Mouse (Mus musculus): Measurements from ENCODE around the gene Nr2f2. TPM values are rescaled to one million over a fixed set of nuclear protein-coding genes. Genes with fewer than 3 reads are reported as not detected.

Nr2f2 gene
- polyA plus RNA-seq, 1 experiment from 2014 or later = 37.5 TPM

DNA sequence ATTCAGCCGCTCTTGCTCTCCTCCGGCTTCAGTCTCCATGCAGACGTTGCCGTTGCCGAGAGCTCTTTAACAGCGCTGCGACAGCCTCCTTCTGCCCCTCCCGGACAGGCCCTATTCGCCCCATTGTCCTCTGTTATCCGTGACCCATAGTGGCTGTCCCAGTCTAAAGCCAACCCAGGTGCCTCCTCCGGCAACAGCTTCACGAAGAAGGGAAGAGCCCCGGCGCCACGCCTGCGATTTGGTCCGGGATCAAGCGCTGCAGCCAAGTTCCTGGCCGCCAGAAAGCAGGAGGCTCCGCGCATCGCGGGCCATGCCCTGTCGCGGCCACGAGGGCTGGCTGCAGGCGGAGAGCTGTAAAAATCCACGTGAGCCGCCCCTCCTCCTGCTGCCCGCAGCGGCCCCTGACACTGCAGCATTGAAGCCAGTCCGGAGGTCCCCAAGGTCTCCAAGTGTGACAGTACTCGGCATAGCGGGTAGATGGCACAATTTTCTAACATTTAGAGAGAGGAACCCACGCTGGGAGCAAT, 20.5 kb downstream of the Nr2f2 start:
- CTCF ChIA-PET = interaction anchor here (0.7 to 1.0 kb wide), 2 partner anchors 11 to 83 kb away, joined by 3 read pairs; no protein-coding TSS in a partner anchor
- ATAC-seq (no peak), DNase-seq (ENCODE audit: low read depth, low spot score) (no peak)
- TF ChIP-seq CTCF (IDR thresholded peaks at IDR 0.05) = no peak
- no peaks in the 10 kb centered on the region for H3K27me3 ChIP-seq
- POLR2A ChIA-PET = interaction anchor here (0.5 kb wide), 1 partner anchor 582 kb away, joined by 3 read pairs; no protein-coding TSS in a partner anchor
- in situ Hi-C loops (cut with MboI; ENCODE audit: low pct_unique_long_range_greater_than_20kb) = loop anchor here (5.0 to 10.0 kb wide), 2 partner anchors 1066 to 1799 kb away; no protein-coding TSS in a partner anchor

DNA sequence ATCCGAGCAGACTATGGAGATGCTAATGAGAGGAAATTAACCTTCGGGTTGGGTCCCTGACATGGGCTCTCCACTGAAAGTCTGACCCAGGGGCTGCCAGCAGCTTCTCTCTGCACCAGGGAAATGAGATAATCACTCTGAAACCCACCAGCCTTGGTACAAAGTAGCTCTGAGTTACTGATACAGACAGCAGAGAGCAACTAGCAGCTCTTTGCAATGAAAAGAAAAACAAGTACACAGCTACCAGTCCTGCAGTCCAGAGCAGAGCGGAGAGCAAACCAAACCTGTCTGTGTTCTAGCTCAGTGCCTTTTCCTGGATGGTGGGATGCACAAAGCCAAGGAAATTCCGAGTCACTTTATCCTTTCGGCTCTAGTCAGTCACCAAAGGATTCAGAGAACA, 23.1 kb downstream of the Nr2f2 start:
- in situ Hi-C loops (cut with MboI; ENCODE audit: low pct_unique_long_range_greater_than_20kb) = loop anchor here (10.0 kb wide), 1 partner anchor 1801 kb away; no protein-coding TSS in a partner anchor
- ATAC-seq = no peak
- TF ChIP-seq CTCF (IDR thresholded peaks at IDR 0.05) = no peak
- no peak for DNase-seq (ENCODE audit: low read depth, low spot score)
- no peaks in the 10 kb centered on the region for H3K27me3 ChIP-seq
- POLR2A ChIA-PET = interaction anchor here (0.8 kb wide), 1 partner anchor 16 kb away, joined by 6 read pairs; no protein-coding TSS in a partner anchor
- CTCF ChIA-PET = no interaction called here

DNA sequence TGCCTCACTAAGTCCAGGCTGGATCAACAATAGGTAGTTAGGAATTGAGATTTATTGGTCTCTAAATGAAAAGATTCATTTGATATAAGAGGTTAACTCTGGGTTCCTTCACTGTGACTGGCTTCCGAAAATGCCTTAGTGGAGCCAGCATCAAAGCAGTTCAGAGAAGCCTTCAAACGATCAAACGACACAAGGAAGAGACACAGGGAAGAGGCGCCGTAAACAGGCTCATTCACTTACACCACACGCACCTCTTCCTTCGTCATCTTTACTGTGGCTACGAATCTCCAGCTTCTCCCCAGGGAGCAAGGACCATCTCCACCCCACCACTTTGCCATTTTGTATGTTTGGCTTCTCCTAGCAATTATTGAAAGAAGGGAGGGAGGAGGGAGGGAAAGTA, 23.8 kb downstream of the Nr2f2 start:
- DNase-seq (ENCODE audit: low read depth, low spot score) (no peak), ATAC-seq (no peak)
- POLR2A ChIA-PET = interaction anchor here (0.8 kb wide), 1 partner anchor 17 kb away, joined by 6 read pairs; no protein-coding TSS in a partner anchor
- CTCF ChIA-PET = no interaction called here
- in situ Hi-C loops (cut with MboI; ENCODE audit: low pct_unique_long_range_greater_than_20kb) = loop anchor here (10.0 kb wide), 1 partner anchor 1802 kb away; no protein-coding TSS in a partner anchor
- no peak for TF ChIP-seq CTCF (IDR thresholded peaks at IDR 0.05)
- H3K27me3 ChIP-seq = no peaks in the 10 kb centered on the region

DNA sequence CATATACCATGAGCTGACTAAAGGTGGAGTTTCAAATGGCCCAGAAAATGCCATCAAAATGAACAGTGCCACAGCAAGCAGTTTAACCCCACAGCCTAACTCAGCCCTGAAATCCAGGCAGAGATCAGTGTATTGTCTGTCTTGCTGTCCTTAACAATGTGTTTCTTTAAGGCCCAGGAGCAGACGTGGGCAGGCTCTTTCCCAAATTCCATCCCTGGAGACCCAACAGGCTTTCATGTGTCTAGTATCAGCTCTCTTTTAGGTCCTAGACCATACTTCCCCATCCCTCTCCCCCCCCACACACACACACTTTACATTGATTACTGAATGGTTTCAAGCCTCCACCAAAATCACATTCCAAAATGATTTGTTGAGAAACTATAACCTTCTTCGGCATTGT, 24.5 kb downstream of the Nr2f2 start:
- ATAC-seq = no peak
- ChIA-PET POLR2A (no interaction called here), CTCF (no interaction called here)
- TF ChIP-seq CTCF (IDR thresholded peaks at IDR 0.05) = no peak
- H3K27me3 ChIP-seq = no peaks in the 10 kb centered on the region
- DNase-seq (ENCODE audit: low read depth, low spot score) = no peak
- in situ Hi-C loops (cut with MboI; ENCODE audit: low pct_unique_long_range_greater_than_20kb) = loop anchor here (10.0 kb wide), 1 partner anchor 1803 kb away; no protein-coding TSS in a partner anchor

DNA sequence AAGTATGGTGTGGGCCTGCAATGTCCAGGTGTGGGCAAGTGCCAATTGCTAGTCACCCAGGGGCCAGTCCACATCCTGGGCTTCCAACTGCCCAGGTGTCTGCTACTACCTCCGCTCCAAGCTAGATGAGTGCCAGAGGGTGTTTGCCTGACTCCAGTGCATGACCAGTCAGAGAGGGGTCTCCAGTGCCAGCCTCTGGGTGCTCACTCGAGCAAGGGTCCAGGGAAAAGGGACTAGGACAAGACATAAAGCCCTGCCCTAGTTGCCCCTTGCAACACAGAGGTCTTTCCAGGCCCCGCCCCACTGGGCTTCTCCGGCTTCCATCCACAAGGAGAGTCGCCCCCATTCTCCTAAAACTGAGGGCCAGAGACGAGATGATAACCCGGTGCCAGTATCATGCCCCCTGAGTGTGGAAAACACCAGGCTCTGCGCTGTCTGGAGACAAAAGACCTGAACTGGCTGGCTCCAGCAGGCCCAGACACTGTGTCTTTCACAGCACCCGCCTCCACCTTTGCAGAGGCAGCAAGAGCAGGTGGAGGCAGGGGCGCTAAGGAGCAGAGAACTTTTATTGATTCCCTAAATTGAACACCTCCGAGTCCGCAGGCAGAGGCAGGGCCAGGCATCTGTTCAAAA, 26.4 kb downstream of the Nr2f2 start:
- DNase-seq (ENCODE audit: low read depth, low spot score) (no peak), ATAC-seq (no peak)
- CTCF ChIA-PET = no interaction called here
- no peak for TF ChIP-seq CTCF (IDR thresholded peaks at IDR 0.05)
- no peaks in the 10 kb centered on the region for H3K27me3 ChIP-seq
- POLR2A ChIA-PET = no interaction called here
- in situ Hi-C loops (cut with MboI; ENCODE audit: low pct_unique_long_range_greater_than_20kb) = loop anchor here (10.0 kb wide), 3 partner anchors 525 to 1805 kb away; no protein-coding TSS in a partner anchor

DNA sequence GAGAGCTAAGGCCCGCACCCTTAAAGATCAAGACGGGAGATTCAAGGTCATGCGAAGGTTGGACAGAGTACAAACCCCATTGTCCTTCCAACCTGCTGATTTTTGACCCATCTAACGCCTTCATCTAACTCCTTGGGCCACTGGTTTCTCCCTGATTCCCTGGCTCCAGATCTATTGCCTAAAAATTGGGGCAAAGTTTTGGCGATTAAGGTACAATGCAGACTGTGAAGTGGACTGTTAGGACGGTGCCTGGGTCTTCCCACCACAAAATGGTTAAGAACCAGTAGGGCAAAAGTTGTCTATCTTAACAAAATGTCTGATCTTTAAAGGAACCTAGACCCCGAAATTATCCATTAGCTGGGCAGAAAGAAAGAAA, 28.3 kb downstream of the Nr2f2 start:
- ATAC-seq (no peak), DNase-seq (ENCODE audit: low read depth, low spot score) (no peak)
- in situ Hi-C loops (cut with MboI; ENCODE audit: low pct_unique_long_range_greater_than_20kb) = loop anchor here (10.0 kb wide), 2 partner anchors 523 to 753 kb away; no protein-coding TSS in a partner anchor
- TF ChIP-seq CTCF (IDR thresholded peaks at IDR 0.05) = no peak
- ChIA-PET POLR2A (interaction anchor here (0.6 kb wide), 1 partner anchor 398 kb away, joined by 6 read pairs; no protein-coding TSS in a partner anchor), CTCF (no interaction called here)
- no peaks in the 10 kb centered on the region for H3K27me3 ChIP-seq

DNA sequence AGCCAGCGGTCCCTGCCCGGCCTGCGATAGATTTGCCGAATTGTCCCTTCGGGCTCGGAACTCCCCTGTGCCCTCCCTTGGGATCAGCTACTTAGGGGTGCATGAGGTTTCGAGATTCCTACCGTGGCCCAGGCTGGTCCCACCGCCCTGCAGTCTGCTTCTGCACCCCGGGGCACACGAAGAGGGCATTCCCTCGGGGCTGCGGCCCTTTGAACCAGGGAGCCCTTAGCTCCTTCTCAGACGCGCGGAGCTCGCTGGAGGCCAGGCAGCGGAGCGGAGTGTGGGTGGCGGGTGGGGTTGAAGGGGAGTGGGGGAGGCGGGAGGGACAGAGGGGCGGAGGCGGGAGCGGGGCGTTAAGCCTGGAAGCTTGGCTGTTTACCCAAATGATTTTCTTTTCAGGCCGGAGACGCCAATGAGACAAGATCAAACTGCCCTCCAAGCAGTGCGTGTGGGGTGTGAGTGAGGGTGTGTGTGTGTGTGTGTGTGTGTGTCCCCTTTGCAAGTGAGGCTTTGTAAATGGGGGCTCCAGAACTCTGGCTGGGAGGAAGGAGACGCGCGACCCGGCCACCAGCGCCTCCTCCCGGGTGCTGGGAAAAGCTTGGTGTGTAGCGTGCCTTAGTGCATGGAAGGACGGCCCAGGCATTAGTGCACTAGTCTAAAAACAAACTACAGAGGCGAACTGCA, 28.8 kb downstream of the Nr2f2 start:
- TF ChIP-seq CTCF (IDR thresholded peaks at IDR 0.05) = no peak
- DNase-seq (ENCODE audit: low read depth, low spot score) = no peak
- ChIA-PET POLR2A (no interaction called here), CTCF (no interaction called here)
- no peak for ATAC-seq
- in situ Hi-C loops (cut with MboI; ENCODE audit: low pct_unique_long_range_greater_than_20kb) = loop anchor here (10.0 kb wide), 2 partner anchors 523 to 753 kb away; no protein-coding TSS in a partner anchor
- H3K27me3 ChIP-seq = no peaks in the 10 kb centered on the region

DNA sequence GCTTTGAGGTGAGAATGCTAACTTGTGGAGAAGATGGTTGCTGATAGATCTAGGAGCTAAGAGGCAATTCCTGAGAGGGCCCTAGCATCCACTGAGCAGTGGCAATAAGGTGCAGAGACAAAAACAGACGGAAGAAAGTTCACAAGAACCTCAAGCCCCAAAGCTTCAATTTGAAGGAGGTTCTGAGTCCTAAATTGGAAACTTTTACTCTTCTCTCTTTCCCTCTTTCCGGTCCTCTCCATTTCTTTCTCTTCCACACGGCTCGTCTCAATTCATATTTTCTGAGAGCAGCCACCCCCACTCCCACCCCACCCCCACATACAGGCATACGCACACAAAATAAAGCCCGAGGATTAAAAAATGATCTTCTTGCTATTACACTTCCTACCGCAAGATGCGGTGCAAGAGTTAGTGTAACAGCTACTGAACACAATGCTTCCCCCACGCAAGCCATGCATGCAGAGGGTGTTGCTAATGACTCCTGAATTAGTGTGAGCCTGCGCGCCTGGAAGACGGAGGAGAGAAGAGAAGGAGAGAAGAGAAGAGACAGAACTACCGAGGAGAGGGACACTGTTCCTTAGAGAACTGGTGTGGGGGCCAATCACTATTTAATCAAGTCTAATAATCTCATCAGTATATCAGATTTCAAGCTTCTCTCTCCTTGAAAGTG, 29.8 kb downstream of the Nr2f2 start:
- POLR2A ChIA-PET = no interaction called here
- no peak for ATAC-seq
- H3K27me3 ChIP-seq = no peaks in the 10 kb centered on the region
- in situ Hi-C loops (cut with MboI; ENCODE audit: low pct_unique_long_range_greater_than_20kb) = loop anchor here (10.0 kb wide), 2 partner anchors 522 to 752 kb away; no protein-coding TSS in a partner anchor
- CTCF ChIA-PET = no interaction called here
- no peak for TF ChIP-seq CTCF (IDR thresholded peaks at IDR 0.05)
- no peak for DNase-seq (ENCODE audit: low read depth, low spot score)

DNA sequence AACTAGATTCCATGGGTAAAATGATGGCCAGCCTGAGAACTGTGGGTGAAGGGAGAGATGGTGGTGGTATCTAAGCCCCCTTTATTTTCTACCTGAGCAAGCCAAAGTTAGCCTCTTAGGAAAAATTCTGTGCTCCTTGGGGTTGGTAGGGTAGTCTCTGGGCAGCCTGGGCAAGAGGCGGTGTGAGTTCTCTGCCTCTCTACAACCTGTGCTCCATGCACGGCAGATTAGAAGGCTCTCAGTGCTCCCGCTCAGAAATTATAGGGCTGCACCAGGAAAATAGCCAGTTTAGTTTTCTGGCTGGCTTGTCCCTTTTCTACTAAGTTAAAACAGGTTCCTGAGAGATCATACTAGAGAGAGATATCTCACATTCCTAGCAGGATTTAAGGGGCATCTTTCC, 30.4 kb downstream of the Nr2f2 start:
- CTCF ChIA-PET = no interaction called here
- DNase-seq (ENCODE audit: low read depth, low spot score) (no peak), ATAC-seq (no peak)
- in situ Hi-C loops (cut with MboI; ENCODE audit: low pct_unique_long_range_greater_than_20kb) = loop anchor here (10.0 kb wide), 2 partner anchors 521 to 751 kb away; no protein-coding TSS in a partner anchor
- TF ChIP-seq CTCF (IDR thresholded peaks at IDR 0.05) = no peak
- no peaks in the 10 kb centered on the region for H3K27me3 ChIP-seq
- POLR2A ChIA-PET = no interaction called here

DNA sequence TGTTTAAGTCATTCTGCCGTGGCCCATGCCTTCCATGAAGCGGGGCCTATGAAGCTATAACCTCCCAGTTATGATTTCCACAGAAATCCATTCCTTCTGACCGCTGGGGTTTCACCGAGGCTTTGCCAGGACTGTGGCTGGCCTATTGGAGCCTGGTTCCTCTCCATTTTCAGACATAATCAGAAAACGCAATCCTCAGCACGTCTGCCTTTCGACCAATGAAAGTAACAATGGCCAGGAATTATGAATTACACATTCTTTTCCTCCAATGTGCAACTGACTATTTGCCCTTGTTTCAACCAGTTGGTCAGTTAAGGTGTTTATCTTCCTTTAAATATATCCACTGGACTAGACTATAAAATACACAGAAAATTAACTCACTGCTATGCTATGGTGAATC, 31.1 kb downstream of the Nr2f2 start:
- DNase-seq (ENCODE audit: low read depth, low spot score) = no peak
- in situ Hi-C loops (cut with MboI; ENCODE audit: low pct_unique_long_range_greater_than_20kb) = loop anchor here (10.0 kb wide), 2 partner anchors 521 to 751 kb away; no protein-coding TSS in a partner anchor
- no peak for TF ChIP-seq CTCF (IDR thresholded peaks at IDR 0.05)
- POLR2A ChIA-PET = no interaction called here
- CTCF ChIA-PET = interaction anchor here (1.1 to 1.3 kb wide), 3 partner anchors 10 to 310 kb away, joined by 3 read pairs; no protein-coding TSS in a partner anchor
- H3K27me3 ChIP-seq = no peaks in the 10 kb centered on the region
- ATAC-seq = no peak

Data from Patski (cell line).